ENCODE assay signal across 26 mouse cellular contexts in the genomic region with DNA sequence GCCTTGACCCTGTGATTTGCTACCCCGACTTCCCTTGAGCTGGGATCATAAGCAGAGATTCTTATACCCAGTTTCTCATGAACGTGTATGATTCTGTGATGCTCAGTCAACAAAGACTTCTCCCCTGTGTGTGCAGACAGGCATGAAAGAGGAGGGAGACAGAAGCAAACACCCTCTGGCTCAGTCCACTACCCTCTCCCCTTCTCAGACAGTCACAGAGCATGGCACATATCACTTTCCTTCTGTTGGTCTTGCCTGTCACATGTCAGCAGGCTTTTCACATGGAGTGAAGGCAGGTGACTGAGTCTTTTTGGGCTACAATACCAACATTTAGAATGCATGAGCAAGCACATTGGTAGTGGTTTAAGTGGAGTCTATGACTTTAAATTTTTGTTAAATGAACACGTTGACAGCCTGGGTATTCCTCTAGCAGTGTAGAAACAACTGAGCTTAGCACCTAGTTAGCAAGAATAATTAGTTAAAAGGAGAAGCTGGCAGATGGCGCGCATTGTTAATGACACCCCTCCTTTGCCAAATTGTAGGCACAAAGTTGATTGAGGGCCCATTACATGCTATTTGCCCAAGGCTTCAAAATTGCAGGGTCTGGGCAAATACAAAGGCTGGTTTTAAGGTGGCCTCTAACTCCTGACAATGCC. TPM values are rescaled to one million over a fixed set of nuclear protein-coding genes. Genes with fewer than 3 reads are reported as not detected.
A peak's percentile ranks its signal among the peaks of the same experiment; 100 is the strongest.
DNase-seq lines count a peak whose midpoint lies in the region; ATAC-seq and TF ChIP-seq lines count a peak whose summit lies in the region.
"Had no signal": no experiment of that assay in that cellular context is flagged by ENCODE, and none has a peak within 500 bp of the region (broad histone marks: within the 10 kb centered on the region; RNA-seq: fewer than 3 reads in every experiment).

No protein-coding gene starts in this region.

- peak; percentile 92 for ATAC-seq in forebrain, embryonic 13.5 days
- ATAC-seq in forebrain, postnatal 0 days = peak; percentile 77
- ATAC-seq: activated CD4-positive, CD25-positive, alpha-beta regulatory T cell, adult 4 months; hindbrain, postnatal 0 days; Patski had no signal

- H3K27me3 ChIP-seq in forebrain, embryonic 13.5 days = no peaks in the 10 kb centered on the region
- no peaks in the 10 kb centered on the region for H3K27me3 ChIP-seq in forebrain, postnatal 0 days (ENCODE audit: insufficient read depth, low read length)
- H3K27me3 ChIP-seq: CH12.LX; embryonic facial prominence, embryonic 15.5 days; hindbrain, embryonic 12.5 days; Patski had no signal

- H3K4me1 ChIP-seq in forebrain, embryonic 13.5 days = peaks cover 29% of the 10 kb centered on the region
- H3K4me1 ChIP-seq in forebrain, postnatal 0 days (ENCODE audit: insufficient read depth) = 0 out of 2 replicates have a peak, but pooled peaks cover 4% of the 10 kb centered on the region
- H3K4me1 ChIP-seq: hindbrain, embryonic 12.5 days had no signal

- 0 out of 2 replicates have a peak overlapping the region, but pooled peaks have one; percentile 28 for H3K27ac ChIP-seq in layer of hippocampus, adult 2 months
- H3K27ac ChIP-seq in forebrain, embryonic 13.5 days = peak overlapping the region; percentile 83
- peak overlapping the region; percentile 57 for H3K27ac ChIP-seq in forebrain, postnatal 0 days (ENCODE audit: low read depth, low read length)
- H3K27ac ChIP-seq: embryonic facial prominence, embryonic 15.5 days; gastrocnemius, adult 2 months; hindbrain, embryonic 12.5 days; hindbrain, postnatal 0 days had no signal

- H3K9me3 ChIP-seq in forebrain, embryonic 13.5 days (replicated peaks) = no peaks in the 10 kb centered on the region
- H3K9me3 ChIP-seq in forebrain, postnatal 0 days (ENCODE audit: low read length) = no peaks in the 10 kb centered on the region
- H3K9me3 ChIP-seq: embryonic facial prominence, embryonic 15.5 days; hindbrain, embryonic 12.5 days had no signal

- no peaks in the 10 kb centered on the region; the same call in 1 of the 2 replicates for H3K36me3 ChIP-seq in forebrain, embryonic 13.5 days (ENCODE audit: poor library complexity, severe bottlenecking)
- no peaks in the 10 kb centered on the region for H3K36me3 ChIP-seq in forebrain, postnatal 0 days (ENCODE audit: insufficient read depth)
- H3K36me3 ChIP-seq: hindbrain, embryonic 12.5 days had no signal

- DNase-seq in layer of hippocampus, adult 2 months (ENCODE audit: low spot score in 2 of 2) = peak in 1 of 2 experiments; percentile 53
- DNase-seq in layer of hippocampus, postnatal 25 days (ENCODE audit: extremely low spot score in 1 of 2, low spot score in 1 of 2) = no peak
- DNase-seq in brain, embryonic 14.5 days (ENCODE audit: low read depth) = peak; percentile 92
- peak; percentile 75 for DNase-seq in forebrain, postnatal 0 days
- DNase-seq in urinary bladder, postnatal 14 days (ENCODE audit: low spot score) = no peak
- no peak for DNase-seq in ovary, adult 18-20 months (ENCODE audit: low spot score)
- DNase-seq: adrenal gland, postnatal 14 days; cerebellum, adult 18-20 months; cerebellum, adult 9-11 months; cerebellum, postnatal 36 days; gastrocnemius, adult 2 months; gastrocnemius, postnatal 36 days; heart, adult 11 months; heart, postnatal 10 days; heart, postnatal 4 days had no signal

- TF ChIP-seq POLR2A in brain, embryonic 14.5 days (IDR thresholded peaks at IDR 0.05; ENCODE audit: borderline replicate concordance, extremely low read depth, insufficient read depth, insufficient read length, poor library complexity, severe bottlenecking) = no peak

- WGBS in forebrain, embryonic 13.5 days = 46% methylated on average over 5 of the region's 5 CpGs
- 27% methylated on average over 5 of the region's 5 CpGs for WGBS in forebrain, postnatal 0 days

- no peak for TF ChIP-seq CTCF in layer of hippocampus, adult 2 months (conservative IDR thresholded peaks at IDR 0.05)
- TF ChIP-seq CTCF in brain, embryonic 14.5 days (IDR thresholded peaks at IDR 0.05; ENCODE audit: borderline replicate concordance, extremely low read depth, insufficient read depth, insufficient read length) = no peak
- no peak for TF ChIP-seq CTCF in forebrain, postnatal 0 days (IDR thresholded peaks at IDR 0.05; ENCODE audit: low read depth)

- H3K4me2 ChIP-seq in forebrain, embryonic 13.5 days = 0 out of 2 replicates have a peak overlapping the region, but pooled peaks have one; percentile 10
- H3K4me2 ChIP-seq in forebrain, postnatal 0 days (ENCODE audit: low read depth) = no peak overlapping the region
- H3K4me2 ChIP-seq: embryonic facial prominence, embryonic 15.5 days; hindbrain, embryonic 12.5 days had no signal

- H3K4me3 ChIP-seq in layer of hippocampus, adult 2 months = no peak overlapping the region
- H3K4me3 ChIP-seq in forebrain, embryonic 13.5 days = no peak overlapping the region
- H3K4me3 ChIP-seq in forebrain, postnatal 0 days (ENCODE audit: low read depth, low read length) = no peak overlapping the region
- H3K4me3 ChIP-seq: embryonic facial prominence, embryonic 15.5 days; erythroblast, embryonic 14.5 days; gastrocnemius, adult 2 months; hindbrain, embryonic 12.5 days had no signal

- no peak overlapping the region for H3K9ac ChIP-seq in forebrain, embryonic 13.5 days
- H3K9ac ChIP-seq in forebrain, postnatal 0 days = no peak overlapping the region
- H3K9ac ChIP-seq: embryonic facial prominence, embryonic 15.5 days; hindbrain, embryonic 12.5 days had no signal

RNA-seq across cellular contexts. Expression of a gene that starts 5.9 kb away (rescaled TPM):
- 10 to 100 TPM; 57.9 to 64.4 TPM for total RNA-seq in layer of hippocampus, adult 2 months (2021)
- 10 to 100 TPM; 47.0 to 66.6 TPM for total RNA-seq in layer of hippocampus, postnatal 25 days (2021)
- polyA plus RNA-seq in brain, embryonic 14.5 days (2012; rRNA removed) = 178 and 292 TPM in 2 replicates
- polyA plus RNA-seq in forebrain, embryonic 13.5 days (2015; fragmentation: Nextera tagmentation; extraction: Ambion mirVana) = 21.7 and 23.3 TPM in 2 replicates
- total RNA-seq in forebrain, postnatal 0 days (2014; rRNA removed) = 91.4 and 129 TPM in 2 replicates
- polyA plus RNA-seq in forebrain, postnatal 0 days (2015; fragmentation: Nextera tagmentation; extraction: Ambion mirVana) = 13.2 and 19.5 TPM in 2 replicates
- polyA plus RNA-seq: activated CD4-positive, CD25-positive, alpha-beta regulatory T cell, adult 4 months; erythroblast, embryonic 14.5 days had no signal

RNA-seq across cellular contexts. Expression of a gene that starts 6.0 kb away (rescaled TPM):
- total RNA-seq in layer of hippocampus, adult 2 months (2021) = 10 to 100 TPM; 18.6 to 23.7 TPM
- 10 to 100 TPM; 20.7 to 22.1 TPM for total RNA-seq in layer of hippocampus, postnatal 25 days (2021)
- polyA plus RNA-seq in brain, embryonic 14.5 days (2012; rRNA removed) = 16.0 and 25.6 TPM in 2 replicates
- 65.5 and 70.4 TPM in 2 replicates for polyA plus RNA-seq in forebrain, embryonic 13.5 days (2015; fragmentation: Nextera tagmentation; extraction: Ambion mirVana)
- 11.9 and 14.8 TPM in 2 replicates for total RNA-seq in forebrain, postnatal 0 days (2014; rRNA removed)
- 20.9 and 22.2 TPM in 2 replicates for polyA plus RNA-seq in forebrain, postnatal 0 days (2015; fragmentation: Nextera tagmentation; extraction: Ambion mirVana)

RNA-seq across cellular contexts. Expression of a gene that starts 25.7 kb away (rescaled TPM):
- 100 to 1,000 TPM; 723 to 730 TPM for total RNA-seq in layer of hippocampus, adult 2 months (2021)
- total RNA-seq in layer of hippocampus, postnatal 25 days (2021) = 100 to 1,000 TPM; 664 to 669 TPM
- polyA plus RNA-seq in brain, embryonic 14.5 days (2012; rRNA removed) = 6.7 and 9.5 TPM in 2 replicates
- 1.5 and 2.0 TPM in 2 replicates for polyA plus RNA-seq in forebrain, embryonic 13.5 days (2015; fragmentation: Nextera tagmentation; extraction: Ambion mirVana)
- total RNA-seq in forebrain, postnatal 0 days (2014; rRNA removed) = 32.5 and 39.6 TPM in 2 replicates
- 48.7 and 49.9 TPM in 2 replicates for polyA plus RNA-seq in forebrain, postnatal 0 days (2015; fragmentation: Nextera tagmentation; extraction: Ambion mirVana)
- total RNA-seq: adrenal gland, postnatal 14 days; CH12.LX; gastrocnemius, adult 2 months; gastrocnemius, postnatal 36 days had no signal
- polyA plus RNA-seq: activated CD4-positive, CD25-positive, alpha-beta regulatory T cell, adult 4 months; erythroblast, embryonic 14.5 days; Patski had no signal

RNA-seq across cellular contexts. Expression of a gene that starts 40.2 kb away (rescaled TPM):
- 1 to 10 TPM; 2.2 to 3.6 TPM for total RNA-seq in layer of hippocampus, adult 2 months (2021)
- 1 to 10 TPM; 2.1 to 2.2 TPM for total RNA-seq in layer of hippocampus, postnatal 25 days (2021)
- 0.56 and 0.69 TPM in 2 replicates for polyA plus RNA-seq in brain, embryonic 14.5 days (2012; rRNA removed)
- polyA plus RNA-seq in forebrain, embryonic 13.5 days (2015; fragmentation: Nextera tagmentation; extraction: Ambion mirVana) = not detected in 2 replicates
- total RNA-seq in forebrain, postnatal 0 days (2014; rRNA removed) = 2.0 and 2.7 TPM in 2 replicates
- polyA plus RNA-seq in forebrain, postnatal 0 days (2015; fragmentation: Nextera tagmentation; extraction: Ambion mirVana) = 0.21 TPM in 1 of 2 replicates, not detected in the other
- total RNA-seq: adrenal gland, adult 18-20 months; adrenal gland, postnatal 14 days; gastrocnemius, adult 2 months; gastrocnemius, postnatal 36 days; heart, postnatal 10 days; heart, postnatal 4 days had no signal
- polyA plus RNA-seq: embryonic facial prominence, embryonic 15.5 days; heart, embryonic 14.5 days; hindbrain, embryonic 12.5 days; intestine, embryonic 14.5 days; Patski had no signal

RNA-seq across cellular contexts. Expression of a gene that starts 55.5 kb away (rescaled TPM):
- total RNA-seq in layer of hippocampus, adult 2 months (2021) = 10 to 100 TPM; 45.0 to 47.6 TPM
- total RNA-seq in layer of hippocampus, postnatal 25 days (2021) = 10 to 100 TPM; 37.2 to 37.8 TPM
- polyA plus RNA-seq in brain, embryonic 14.5 days (2012; rRNA removed) = 21.5 and 23.2 TPM in 2 replicates
- polyA plus RNA-seq in forebrain, embryonic 13.5 days (2015; fragmentation: Nextera tagmentation; extraction: Ambion mirVana) = 17.9 and 18.1 TPM in 2 replicates
- 23.6 and 24.5 TPM in 2 replicates for total RNA-seq in forebrain, postnatal 0 days (2014; rRNA removed)
- polyA plus RNA-seq in forebrain, postnatal 0 days (2015; fragmentation: Nextera tagmentation; extraction: Ambion mirVana) = 9.8 and 12.5 TPM in 2 replicates

Comparison
In these comparisons a context has a peak if more than half of its experiments do, and no peak if none do; other contexts are left out.
1. DNase-seq: peak in brain, embryonic 14.5 days (single experiment) and forebrain, postnatal 0 days (single experiment); none in layer of hippocampus, postnatal 25 days (0 of 2), urinary bladder, postnatal 14 days (single experiment) and ovary, adult 18-20 months (single experiment).
2. H3K27ac ChIP-seq: peak in every context shown above with its lines; median percentile 83 in forebrain, embryonic 13.5 days; 57 in forebrain, postnatal 0 days; 28 in layer of hippocampus, adult 2 months.
3. RNA of a gene that starts 25.7 kb away (total RNA-seq): 723 to 730 TPM in layer of hippocampus, adult 2 months and 664 to 669 TPM in layer of hippocampus, postnatal 25 days; 32.5 to 39.6 TPM in forebrain, postnatal 0 days; every median in the first group is over 10 times any median in the second.